Comparison of ENCODE assay signal across 21 mouse cellular contexts in the genomic region with DNA sequence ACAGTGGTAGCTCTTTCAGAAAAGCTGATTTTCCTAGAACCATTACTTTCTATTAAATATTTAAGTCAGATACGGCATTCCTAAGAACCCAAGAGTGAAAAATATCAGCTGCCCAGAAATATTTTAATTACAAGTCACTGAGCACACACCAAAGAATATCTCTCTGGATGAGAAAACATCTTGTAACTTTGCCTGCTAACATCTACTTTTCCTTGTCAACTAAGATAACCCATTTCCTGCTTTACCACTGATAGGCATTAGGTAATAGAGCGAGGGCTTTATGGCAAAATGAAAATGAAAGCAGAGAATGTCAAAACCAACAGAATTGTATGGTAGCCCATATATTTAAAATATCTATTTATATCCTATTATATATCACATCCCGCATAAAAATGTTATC.
"Had no signal": no experiment of that assay in that cellular context is flagged by ENCODE, and none has a peak within 500 bp of the region (broad histone marks: within the 10 kb centered on the region; RNA-seq: fewer than 3 reads in every experiment).

No protein-coding gene starts in this region.

- H3K27ac ChIP-seq: embryonic facial prominence, embryonic 10.5 days; embryonic facial prominence, embryonic 12.5 days; embryonic facial prominence, embryonic 13.5 days; embryonic facial prominence, embryonic 15.5 days; forebrain, embryonic 10.5 days; forebrain, embryonic 12.5 days; forebrain, embryonic 13.5 days; forebrain, embryonic 15.5 days; gastrocnemius, adult 2 months; heart, adult 2 months had no signal

- H3K9me3 ChIP-seq: embryonic facial prominence, embryonic 10.5 days; embryonic facial prominence, embryonic 12.5 days; embryonic facial prominence, embryonic 13.5 days; embryonic facial prominence, embryonic 15.5 days; forebrain, embryonic 10.5 days; forebrain, embryonic 12.5 days; forebrain, embryonic 13.5 days; forebrain, embryonic 15.5 days had no signal

- DNase-seq: cerebellum, adult 9-10 months; cerebellum, adult 9-11 months; embryo, embryonic 11 days; forebrain, postnatal 0 days; gastrocnemius, adult 2 months; gastrocnemius, postnatal 10 days; gastrocnemius, postnatal 14 days; gastrocnemius, postnatal 25 days; gastrocnemius, postnatal 36 days; heart, adult 11 months; heart, adult 18-20 months; heart, adult 2 months had no signal

- H3K36me3 ChIP-seq: embryonic facial prominence, embryonic 10.5 days; embryonic facial prominence, embryonic 12.5 days; embryonic facial prominence, embryonic 13.5 days; embryonic facial prominence, embryonic 15.5 days; forebrain, embryonic 10.5 days; forebrain, embryonic 12.5 days; forebrain, embryonic 15.5 days had no signal

- H3K27me3 ChIP-seq: embryonic facial prominence, embryonic 12.5 days; embryonic facial prominence, embryonic 13.5 days; embryonic facial prominence, embryonic 15.5 days; forebrain, embryonic 12.5 days; forebrain, embryonic 13.5 days; forebrain, embryonic 15.5 days had no signal

- H3K9ac ChIP-seq: embryonic facial prominence, embryonic 12.5 days; embryonic facial prominence, embryonic 13.5 days; embryonic facial prominence, embryonic 15.5 days; forebrain, embryonic 12.5 days; forebrain, embryonic 13.5 days; forebrain, embryonic 15.5 days; forebrain, postnatal 0 days had no signal

- H3K4me1 ChIP-seq: embryonic facial prominence, embryonic 10.5 days; embryonic facial prominence, embryonic 12.5 days; embryonic facial prominence, embryonic 13.5 days; embryonic facial prominence, embryonic 15.5 days; forebrain, embryonic 12.5 days; forebrain, embryonic 13.5 days; forebrain, embryonic 15.5 days had no signal

- H3K4me3 ChIP-seq: embryonic facial prominence, embryonic 10.5 days; embryonic facial prominence, embryonic 12.5 days; embryonic facial prominence, embryonic 13.5 days; embryonic facial prominence, embryonic 15.5 days; erythroblast, embryonic 14.5 days; forebrain, embryonic 10.5 days; forebrain, embryonic 12.5 days; forebrain, embryonic 13.5 days; forebrain, embryonic 15.5 days; gastrocnemius, adult 2 months; heart, adult 2 months had no signal
